Mouse (Mus musculus) C2C12 (cell line): ENCODE data around the gene Gm21083. TPM values are rescaled to one million over a fixed set of nuclear protein-coding genes. Genes with fewer than 3 reads are reported as not detected.
"Not testable (repeated sequence)": the region's sequence is repeated elsewhere in the genome, so short reads cannot be mapped to it uniquely, and the experiment has no call there.

ENCODE experiments used
- H3K27me3 ChIP-seq: one replicate; pipeline ENCODE4 v1.6.1; 2011; ENCODE audit not compliant: control insufficient read depth, insufficient read depth, insufficient read length
- H3K36me3 ChIP-seq: one replicate; pipeline ENCODE4 v1.6.1; 2011; ENCODE audit not compliant: control insufficient read depth, insufficient read depth
- H3K4me3 ChIP-seq: one replicate; pipeline ENCODE4 v1.5.1; 2011; ENCODE audit warnings: mild to moderate bottlenecking, control low read depth; ENCODE audit not compliant: poor library complexity, insufficient read depth, severe bottlenecking
- H3K79me2 ChIP-seq: one replicate; pipeline ENCODE4 v1.6.1; 2011; ENCODE audit not compliant: control insufficient read depth, insufficient read depth
- H3K79me3 ChIP-seq: one replicate; pipeline ENCODE4 v1.6.1; 2011; ENCODE audit warnings: low read depth, control low read depth
- H3ac ChIP-seq: one replicate; pipeline ENCODE3; 2011; ENCODE audit warnings: low read depth; ENCODE audit not compliant: control insufficient read depth, insufficient read length
- polyA plus RNA-seq: library from polyadenylated mRNA; unstranded; fragments of >200 nt; fragmentation: generic; extraction: Trizol; gene quantifications from one replicate; pipeline ENCODE4 v1.2.1, GENCODE M21; 2012; ENCODE audit warnings: missing spikeins

Gm21083 gene
- polyA plus RNA-seq, 1 experiment: 0.04 TPM

GRCm38 (mm10) chr5:15598831-15599230, 21.7 kb downstream of the Gm21083 start:
- H3K27me3 ChIP-seq, H3K79me2 ChIP-seq, H3K4me3 ChIP-seq, H3K36me3 ChIP-seq, H3K79me3 ChIP-seq, H3ac ChIP-seq: not testable (repeated sequence)

- H3K4me3 ChIP-seq, H3K79me2 ChIP-seq, H3K27me3 ChIP-seq, H3K79me3 ChIP-seq, H3K36me3 ChIP-seq, H3ac ChIP-seq: not testable (repeated sequence)
Measured at GRCm38 (mm10) chr5:15600342-15600741, 23.2 kb downstream of the Gm21083 start.

- not testable (repeated sequence) for H3K79me3 ChIP-seq, H3K27me3 ChIP-seq, H3ac ChIP-seq, H3K4me3 ChIP-seq, H3K79me2 ChIP-seq, H3K36me3 ChIP-seq
Measured at GRCm38 (mm10) chr5:15601481-15601880, 24.3 kb downstream of the Gm21083 start.

GRCm38 (mm10) chr5:15601960-15602359, 24.8 kb downstream of the Gm21083 start:
- H3K79me2 ChIP-seq, H3K79me3 ChIP-seq, H3K36me3 ChIP-seq, H3K27me3 ChIP-seq, H3K4me3 ChIP-seq, H3ac ChIP-seq: not testable (repeated sequence)

- H3K79me2 ChIP-seq, H3K27me3 ChIP-seq, H3ac ChIP-seq, H3K79me3 ChIP-seq, H3K36me3 ChIP-seq, H3K4me3 ChIP-seq: not testable (repeated sequence)
Measured at GRCm38 (mm10) chr5:15602424-15602947, 25.4 kb downstream of the Gm21083 start.

- H3ac ChIP-seq, H3K4me3 ChIP-seq, H3K79me2 ChIP-seq, H3K27me3 ChIP-seq, H3K79me3 ChIP-seq, H3K36me3 ChIP-seq: not testable (repeated sequence)
Measured at GRCm38 (mm10) chr5:15603008-15603407, 25.9 kb downstream of the Gm21083 start.

- not testable (repeated sequence) for H3K79me2 ChIP-seq, H3K79me3 ChIP-seq, H3K4me3 ChIP-seq, H3K27me3 ChIP-seq, H3K36me3 ChIP-seq, H3ac ChIP-seq
Measured at GRCm38 (mm10) chr5:15603585-15603984, 26.5 kb downstream of the Gm21083 start.

GRCm38 (mm10) chr5:15606677-15607076, 29.5 kb downstream of the Gm21083 start:
- H3K79me3 ChIP-seq, H3ac ChIP-seq, H3K79me2 ChIP-seq, H3K27me3 ChIP-seq, H3K4me3 ChIP-seq, H3K36me3 ChIP-seq: not testable (repeated sequence)

- not testable (repeated sequence) for H3K36me3 ChIP-seq, H3K27me3 ChIP-seq, H3K79me2 ChIP-seq
Measured at GRCm38 (mm10) chr5:15610695-15611094, 33.6 kb downstream of the Gm21083 start.

GRCm38 (mm10) chr5:15616195-15616594, 39.1 kb downstream of the Gm21083 start:
- not testable (repeated sequence) for H3K79me2 ChIP-seq, H3ac ChIP-seq, H3K27me3 ChIP-seq, H3K79me3 ChIP-seq, H3K4me3 ChIP-seq, H3K36me3 ChIP-seq

More at GRCm38 (mm10) chr5:15610695-15611094, 33.6 kb downstream of the Gm21083 start:
- H3K79me3 ChIP-seq, H3K4me3 ChIP-seq, H3ac ChIP-seq: not testable (repeated sequence)

GRCm38 (mm10) chr5:15618764-15619163, 41.6 kb downstream of the Gm21083 start, which contains the start of gene Speer4d:
Gene Speer4d, plus strand, starts transcription at chr5:15619064.
- H3K79me2 ChIP-seq, H3ac ChIP-seq, H3K4me3 ChIP-seq, H3K36me3 ChIP-seq, H3K79me3 ChIP-seq, H3K27me3 ChIP-seq: not testable (repeated sequence)

- H3K4me3 ChIP-seq, H3K27me3 ChIP-seq, H3ac ChIP-seq, H3K79me3 ChIP-seq, H3K79me2 ChIP-seq, H3K36me3 ChIP-seq: not testable (repeated sequence)
Measured at GRCm38 (mm10) chr5:15628136-15628535, 51.0 kb downstream of the Gm21083 start.
